Mouse (Mus musculus): ENCODE data around the gene Gtpbp3. TPM values are rescaled to one million over a fixed set of nuclear protein-coding genes. Genes with fewer than 3 reads are reported as not detected.
A peak's percentile ranks its signal among the peaks of the same experiment; 100 is the strongest.

The Gtpbp3 gene
- polyA plus RNA-seq (2015; fragmentation: Nextera tagmentation; extraction: Ambion mirVana), result 14.6 and 16.1 TPM in 2 replicates

GRCm38 (mm10) chr8:71487691-71488445 lies at the start of gene Gtpbp3:
Gene Gtpbp3 (plus strand): TSS chr8:71488103.
- peak; percentile 34; the same call in 1 of the 2 replicates for ATAC-seq (ENCODE audit: insufficient read depth, low FRiP score, low read depth)
- Histone ChIP-seq H3K9me3 (no peaks in the 10 kb centered on the region), H3K9ac (peak within 1 kb of the TSS; percentile 75), H3K36me3 (peaks cover 16% of the 10 kb centered on the region), H3K27ac (peak within 1 kb of the TSS; percentile 89), H3K27me3 (replicated peaks) (no peaks in the 10 kb centered on the region), H3K4me1 (peaks cover 30% of the 10 kb centered on the region), H3K4me3 (replicated peaks) (peak within 1 kb of the TSS; percentile 83), H3K4me2 (peak within 1 kb of the TSS; percentile 99)
- under 1% methylated on average over 33 of the region's 33 CpGs for WGBS

- WGBS, result 0% methylated on average over 7 of the region's 7 CpGs
- ATAC-seq (ENCODE audit: insufficient read depth, low FRiP score, low read depth), result no peak
Observed at GRCm38 (mm10) chr8:71441404-71441803, 46.5 kb upstream of the Gtpbp3 start.

GRCm38 (mm10) chr8:71445096-71445495 lies 42.8 kb upstream of the Gtpbp3 start:
- Histone ChIP-seq H3K9ac (no peak overlapping the region), H3K9me3 (no peaks in the 10 kb centered on the region), H3K36me3 (no peaks in the 10 kb centered on the region), H3K27ac (no peak overlapping the region), H3K4me1 (no peaks in the 10 kb centered on the region), H3K4me3 (replicated peaks) (no peak overlapping the region), H3K4me2 (no peak overlapping the region), H3K27me3 (replicated peaks) (no peaks in the 10 kb centered on the region)
- no peak for ATAC-seq (ENCODE audit: insufficient read depth, low FRiP score, low read depth)
- 77% methylated on average over 7 of the region's 7 CpGs for WGBS

More at GRCm38 (mm10) chr8:71441404-71441803, 46.5 kb upstream of the Gtpbp3 start:
- no peaks in the 10 kb centered on the region for H3K36me3 ChIP-seq
- H3K4me3 ChIP-seq (replicated peaks), result no peak overlapping the region
- H3K4me1 ChIP-seq, result no peaks in the 10 kb centered on the region
- H3K4me2 ChIP-seq, result no peak overlapping the region
- no peak overlapping the region for H3K9ac ChIP-seq
- 0 out of 2 replicates have a peak, but pooled peaks cover 5% of the 10 kb centered on the region for H3K27me3 ChIP-seq (replicated peaks)
- no peaks in the 10 kb centered on the region for H3K9me3 ChIP-seq
- H3K27ac ChIP-seq, result no peak overlapping the region

- no peak for ATAC-seq (ENCODE audit: insufficient read depth, low FRiP score, low read depth)
- no peak overlapping the region for H3K9ac ChIP-seq
- H3K36me3 ChIP-seq, result no peaks in the 10 kb centered on the region
- no peaks in the 10 kb centered on the region for H3K4me1 ChIP-seq
- 53% methylated on average over 4 of the region's 4 CpGs for WGBS
- no peaks in the 10 kb centered on the region for H3K27me3 ChIP-seq (replicated peaks)
- H3K4me2 ChIP-seq, result no peak overlapping the region
- no peaks in the 10 kb centered on the region for H3K9me3 ChIP-seq
- no peak overlapping the region for H3K4me3 ChIP-seq (replicated peaks)
- no peak overlapping the region for H3K27ac ChIP-seq
Observed at GRCm38 (mm10) chr8:71451337-71451736, 36.6 kb upstream of the Gtpbp3 start.

- Histone ChIP-seq H3K27me3 (replicated peaks) (no peaks in the 10 kb centered on the region), H3K9me3 (no peaks in the 10 kb centered on the region), H3K4me3 (replicated peaks) (no peak overlapping the region), H3K36me3 (no peaks in the 10 kb centered on the region), H3K4me2 (no peak overlapping the region), H3K9ac (no peak overlapping the region), H3K27ac (no peak overlapping the region), H3K4me1 (no peaks in the 10 kb centered on the region; the same call in 1 of the 2 replicates)
- 44% methylated on average over 11 of the region's 11 CpGs for WGBS
- ATAC-seq (ENCODE audit: insufficient read depth, low FRiP score, low read depth), result no peak
Observed at GRCm38 (mm10) chr8:71451777-71452176, 36.1 kb upstream of the Gtpbp3 start.

- no peak for ATAC-seq (ENCODE audit: insufficient read depth, low FRiP score, low read depth)
- no peaks in the 10 kb centered on the region for H3K9me3 ChIP-seq
- WGBS, result 78% methylated on average over 2 of the region's 2 CpGs
Observed at GRCm38 (mm10) chr8:71452669-71453068, 35.2 kb upstream of the Gtpbp3 start.

GRCm38 (mm10) chr8:71454668-71455067 lies 33.2 kb upstream of the Gtpbp3 start:
- Histone ChIP-seq H3K9me3 (no peaks in the 10 kb centered on the region), H3K36me3 (0 out of 2 replicates have a peak, but pooled peaks cover 6% of the 10 kb centered on the region), H3K9ac (no peak overlapping the region), H3K27me3 (replicated peaks) (no peaks in the 10 kb centered on the region), H3K4me1 (no peaks in the 10 kb centered on the region; the same call in 1 of the 2 replicates), H3K27ac (no peak overlapping the region), H3K4me3 (replicated peaks) (no peak overlapping the region), H3K4me2 (no peak overlapping the region)
- 71% methylated on average over 8 of the region's 8 CpGs for WGBS
- ATAC-seq (ENCODE audit: insufficient read depth, low FRiP score, low read depth), result no peak

More at GRCm38 (mm10) chr8:71452669-71453068, 35.2 kb upstream of the Gtpbp3 start:
- Histone ChIP-seq H3K36me3 (0 out of 2 replicates have a peak, but pooled peaks cover 4% of the 10 kb centered on the region), H3K4me2 (no peak overlapping the region), H3K9ac (no peak overlapping the region), H3K27ac (no peak overlapping the region), H3K4me1 (no peaks in the 10 kb centered on the region; the same call in 1 of the 2 replicates), H3K27me3 (replicated peaks) (no peaks in the 10 kb centered on the region), H3K4me3 (replicated peaks) (no peak overlapping the region)

GRCm38 (mm10) chr8:71456906-71457305 lies 31.0 kb upstream of the Gtpbp3 start:
- no peak overlapping the region; the same call in 1 of the 2 replicates for H3K4me2 ChIP-seq
- H3K36me3 ChIP-seq, result peaks cover 16% of the 10 kb centered on the region; the same call in 1 of the 2 replicates
- H3K27ac ChIP-seq, result no peak overlapping the region
- WGBS, result 41% methylated on average over 22 of the region's 22 CpGs
- no peaks in the 10 kb centered on the region for H3K9me3 ChIP-seq
- no peaks in the 10 kb centered on the region; the same call in 1 of the 2 replicates for H3K4me1 ChIP-seq
- no peak overlapping the region for H3K9ac ChIP-seq
- no peak overlapping the region for H3K4me3 ChIP-seq (replicated peaks)
- 0 out of 2 replicates have a peak, but pooled peaks have one; percentile 11 for ATAC-seq (ENCODE audit: insufficient read depth, low FRiP score, low read depth)
- no peaks in the 10 kb centered on the region for H3K27me3 ChIP-seq (replicated peaks)

- Histone ChIP-seq H3K9me3 (no peaks in the 10 kb centered on the region), H3K4me1 (peaks cover 3% of the 10 kb centered on the region), H3K9ac (no peak overlapping the region), H3K36me3 (peaks cover 16% of the 10 kb centered on the region; the same call in 1 of the 2 replicates), H3K4me2 (no peak overlapping the region), H3K27ac (no peak overlapping the region), H3K27me3 (replicated peaks) (no peaks in the 10 kb centered on the region), H3K4me3 (replicated peaks) (no peak overlapping the region)
- WGBS, result 81% methylated on average over 20 of the region's 20 CpGs
- ATAC-seq (ENCODE audit: insufficient read depth, low FRiP score, low read depth), result no peak
Observed at GRCm38 (mm10) chr8:71457659-71458270, 30.1 kb upstream of the Gtpbp3 start.

GRCm38 (mm10) chr8:71460716-71461115 lies 27.2 kb upstream of the Gtpbp3 start:
- H3K36me3 ChIP-seq, result peaks cover 16% of the 10 kb centered on the region; the same call in 1 of the 2 replicates
- ATAC-seq (ENCODE audit: insufficient read depth, low FRiP score, low read depth), result no peak

GRCm38 (mm10) chr8:71461152-71461840 lies 26.6 kb upstream of the Gtpbp3 start:
- Histone ChIP-seq H3K36me3 (peaks cover 16% of the 10 kb centered on the region; the same call in 1 of the 2 replicates), H3K27ac (no peak overlapping the region), H3K4me3 (replicated peaks) (no peak overlapping the region), H3K9ac (no peak overlapping the region), H3K9me3 (no peaks in the 10 kb centered on the region), H3K4me2 (no peak overlapping the region), H3K4me1 (peaks cover 18% of the 10 kb centered on the region), H3K27me3 (replicated peaks) (no peaks in the 10 kb centered on the region)
- ATAC-seq (ENCODE audit: insufficient read depth, low FRiP score, low read depth), result no peak
- WGBS, result 75% methylated on average over 47 of the region's 47 CpGs

More at GRCm38 (mm10) chr8:71460716-71461115, 27.2 kb upstream of the Gtpbp3 start:
- Histone ChIP-seq H3K4me2 (no peak overlapping the region), H3K27ac (no peak overlapping the region), H3K4me1 (peaks cover 18% of the 10 kb centered on the region), H3K9ac (no peak overlapping the region), H3K4me3 (replicated peaks) (no peak overlapping the region), H3K9me3 (no peaks in the 10 kb centered on the region), H3K27me3 (replicated peaks) (no peaks in the 10 kb centered on the region)
- 92% methylated on average over 6 of the region's 6 CpGs for WGBS
